Mouse (Mus musculus) B cell, adult 2 months (primary cell): ENCODE measurements around the gene Nudt22.

Experiments used
- DNase-seq, 2 experiments: peaks; one replicate each; pipeline ENCODE4 v3.0.0; 2022

Nudt22 gene

GRCm38 (mm10) chr19:6975537-6976521 lies 20.1 kb downstream of the Nudt22 start, which contains the start of gene Plcb3:
Gene Plcb3, minus strand, starts transcription at chr19:6976470.
- peak; percentile 60 for DNase-seq

- peak; percentile 78 to 80 for DNase-seq
Measured at GRCm38 (mm10) chr19:6974211-6975205, 21.4 kb downstream of the Nudt22 start, which contains the start of gene Ppp1r14b. Gene Ppp1r14b, plus strand, starts transcription at chr19:6974968.

GRCm38 (mm10) chr19:6973581-6974190 lies 22.2 kb downstream of the Nudt22 start:
- DNase-seq = no peak

DNA sequence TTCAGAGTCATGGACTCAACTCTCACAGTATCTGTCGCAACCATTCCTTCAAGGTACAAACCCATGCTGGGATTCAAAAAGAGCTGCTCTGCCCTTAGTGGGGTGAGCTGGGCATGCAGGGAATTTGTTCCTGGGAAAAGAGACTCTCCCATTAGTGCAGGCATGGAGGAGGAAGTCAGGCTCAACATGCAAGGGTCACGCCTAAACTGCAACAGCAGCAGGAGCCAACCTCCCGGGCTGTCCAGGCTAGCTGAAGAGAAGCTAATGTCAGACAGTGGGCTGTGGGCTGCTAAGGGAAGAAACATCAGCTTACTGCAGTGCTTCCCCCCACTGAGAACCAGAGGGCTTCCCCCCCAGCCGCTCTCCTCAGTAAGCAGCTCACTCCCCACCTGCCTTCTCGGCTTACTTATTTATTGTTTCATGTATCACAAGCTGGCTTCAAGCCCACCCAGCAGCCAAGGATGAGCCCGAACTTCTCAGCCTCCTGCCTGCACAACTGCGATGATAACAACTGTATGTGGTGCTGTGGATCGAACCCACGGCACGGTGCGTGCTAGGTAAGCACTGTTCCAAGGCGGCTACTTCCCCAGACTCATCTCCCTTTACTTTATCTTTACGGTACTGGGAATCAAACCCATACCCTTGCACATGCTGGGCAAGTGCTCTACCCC lies 23.5 kb downstream of the Nudt22 start:
- DNase-seq = no peak

GRCm38 (mm10) chr19:6971644-6972043 lies 24.3 kb downstream of the Nudt22 start:
- DNase-seq = no peak

DNA sequence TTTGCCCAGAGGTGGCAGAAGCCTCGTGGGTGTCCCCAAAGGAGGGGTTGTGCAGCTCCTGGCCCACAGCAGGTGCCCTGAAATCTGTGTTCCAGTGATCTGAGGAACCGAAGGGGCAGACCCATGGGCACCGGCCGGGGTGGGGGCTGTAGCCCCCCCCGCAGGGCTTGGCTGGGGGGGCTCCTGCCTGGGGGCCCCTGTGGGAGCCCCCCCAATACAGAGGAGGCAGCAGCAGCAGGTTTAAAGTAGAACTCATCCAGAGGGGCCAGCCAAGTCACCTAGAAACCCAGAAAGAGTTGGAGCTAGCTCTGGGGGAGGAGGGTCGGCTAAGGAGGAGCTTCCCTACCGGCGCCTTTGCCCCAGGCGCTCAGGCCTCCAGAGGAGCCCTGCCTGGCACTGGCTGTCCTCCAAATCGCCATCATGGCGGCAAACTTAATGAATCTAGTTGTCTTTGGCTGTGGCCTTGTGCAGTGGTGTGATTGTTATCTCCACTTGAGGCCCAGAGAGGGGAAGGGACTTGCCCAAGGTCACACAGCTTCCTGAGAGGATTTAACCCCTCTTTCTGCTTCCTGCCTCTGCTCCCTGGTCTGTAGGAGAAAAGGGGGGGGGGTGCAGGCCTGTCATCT lies 25.3 kb downstream of the Nudt22 start:
- DNase-seq = no peak

DNA sequence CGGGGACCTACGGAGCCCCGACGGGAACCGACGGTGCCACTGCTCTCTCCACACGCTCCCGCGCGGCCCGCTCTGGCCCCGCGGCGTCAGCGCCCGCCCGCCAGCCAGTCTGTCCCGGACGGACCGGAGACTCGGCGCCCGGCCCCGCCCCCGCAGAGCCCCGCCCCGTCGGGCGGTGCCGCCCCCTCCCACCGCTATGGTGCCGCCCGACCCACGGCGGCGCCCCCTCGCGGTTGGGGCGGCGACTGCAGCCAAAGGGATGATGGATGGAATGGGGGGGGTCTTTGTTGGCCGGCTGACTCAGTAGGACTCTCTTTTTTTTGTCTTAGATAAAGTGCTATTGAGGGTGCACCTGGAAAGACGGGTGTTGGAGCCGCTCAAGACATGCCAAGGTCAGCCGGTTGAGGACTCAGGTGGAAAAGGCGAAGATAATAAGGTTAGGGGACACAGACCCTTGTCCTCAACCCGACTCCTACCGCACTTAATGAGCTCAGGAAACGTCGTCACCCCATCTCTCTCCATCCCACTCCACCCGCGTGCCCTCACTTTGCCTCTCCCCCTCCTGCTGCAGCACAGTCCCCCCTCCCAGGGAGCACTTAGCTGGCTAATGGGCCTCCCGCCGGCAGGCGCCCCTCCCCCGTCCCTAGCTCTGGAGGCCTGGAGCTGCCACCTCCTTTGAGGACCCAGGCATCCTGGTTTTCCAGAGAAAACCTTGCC lies 26.1 kb downstream of the Nudt22 start:
- peak; percentile 83 to 88 for DNase-seq

GRCm38 (mm10) chr19:6969291-6969664 lies 26.6 kb downstream of the Nudt22 start:
- no peak for DNase-seq

GRCm38 (mm10) chr19:6968491-6969271 lies 27.2 kb downstream of the Nudt22 start:
- peak; percentile 30 to 36 for DNase-seq

DNA sequence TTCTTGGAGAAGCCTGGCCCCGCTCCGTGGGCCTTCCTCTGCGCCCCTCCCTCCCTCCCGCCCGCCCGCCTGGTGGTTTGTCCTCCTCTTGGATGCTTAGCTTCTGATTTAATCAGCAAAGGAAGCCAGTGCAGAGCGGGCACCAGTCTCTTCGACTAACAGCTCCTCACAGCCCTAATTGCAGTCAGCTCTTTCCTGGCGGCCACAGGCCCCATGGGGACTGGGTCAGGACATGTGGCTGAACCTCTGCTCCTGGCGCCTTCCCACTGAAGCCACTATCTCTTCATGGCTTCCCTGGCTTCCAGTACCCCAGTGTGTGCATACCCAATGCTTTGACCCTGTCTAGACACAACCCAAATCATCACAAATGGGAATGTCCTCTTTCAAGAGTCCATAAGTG lies 39.5 kb downstream of the Nudt22 start:
- no peak for DNase-seq

GRCm38 (mm10) chr19:6955424-6955823 lies 40.5 kb downstream of the Nudt22 start:
- no peak for DNase-seq

- peak; percentile 43 to 50 for DNase-seq
Measured at GRCm38 (mm10) chr19:6954046-6954445, 41.9 kb downstream of the Nudt22 start.

- DNase-seq = no peak
Measured at GRCm38 (mm10) chr19:6952712-6953037, 43.2 kb downstream of the Nudt22 start.

- DNase-seq = peak; percentile 41 to 48
Measured at GRCm38 (mm10) chr19:6951994-6952711, 43.8 kb downstream of the Nudt22 start.

GRCm38 (mm10) chr19:6951381-6951968 lies 44.4 kb downstream of the Nudt22 start:
- peak; percentile 64 to 68 for DNase-seq

- DNase-seq = peak in 1 of 2 experiments; percentile 29
Measured at GRCm38 (mm10) chr19:6950613-6951153, 45.2 kb downstream of the Nudt22 start.

DNA sequence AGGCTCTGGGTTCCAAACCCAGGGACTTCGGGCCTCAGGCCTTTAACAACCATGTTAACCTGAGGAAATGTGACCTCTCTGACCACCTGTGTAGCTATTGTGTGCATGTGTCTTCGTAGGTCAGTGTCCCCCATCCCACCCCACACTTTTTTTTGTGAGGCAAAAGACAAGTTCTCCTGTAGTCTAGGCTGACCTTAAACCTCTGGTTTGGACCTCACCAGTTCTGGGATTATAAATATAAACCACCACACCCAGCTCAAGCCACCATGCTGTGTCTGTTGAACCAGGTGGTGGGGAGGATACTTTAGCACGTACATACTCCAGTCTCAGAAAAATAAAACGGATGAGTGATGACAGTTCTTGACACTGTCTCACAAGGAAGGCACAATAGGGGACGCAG lies 46.0 kb downstream of the Nudt22 start:
- DNase-seq = no peak

DNA sequence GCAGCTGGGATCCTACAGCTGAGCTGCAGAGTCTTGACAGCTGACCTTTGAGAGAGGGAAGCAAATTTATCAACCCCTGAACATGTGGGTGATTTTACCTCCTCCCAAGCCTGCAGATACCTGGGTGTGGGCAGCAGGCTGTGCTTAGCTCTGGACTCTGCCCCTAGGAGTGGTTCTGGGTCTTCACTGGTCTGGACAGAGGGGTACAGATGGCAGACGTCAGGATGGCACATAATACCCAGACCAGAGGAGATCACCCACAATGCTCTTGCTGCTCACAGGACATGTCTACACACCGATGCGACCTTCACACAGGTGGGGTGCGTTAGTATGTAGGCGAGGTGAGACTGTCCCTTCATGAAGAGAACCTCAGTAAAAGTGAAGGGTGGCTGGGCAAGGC lies 46.4 kb downstream of the Nudt22 start:
- no peak for DNase-seq

DNA sequence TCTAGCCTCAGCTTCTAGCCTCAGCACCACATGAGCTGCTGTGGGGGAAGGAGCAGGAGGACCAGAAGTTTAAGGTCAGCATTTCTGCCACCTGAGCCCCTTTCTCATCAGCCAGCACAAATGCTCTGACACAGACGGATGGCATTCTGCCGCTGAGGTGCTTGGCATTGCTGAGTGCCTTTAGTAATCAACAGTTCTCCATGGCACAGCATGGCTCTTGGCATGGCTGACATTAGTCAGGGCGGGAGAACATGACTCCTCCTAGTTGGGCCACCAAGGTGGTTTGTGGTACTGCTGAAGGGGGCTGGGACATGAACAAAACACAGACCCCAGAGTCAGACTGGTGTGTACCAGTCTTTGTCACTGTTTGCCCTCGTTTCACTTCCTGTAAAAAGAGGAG lies 47.7 kb downstream of the Nudt22 start:
- no peak for DNase-seq
